Mouse (Mus musculus): ENCODE results near the gene Islr. TPM values are rescaled to one million over a fixed set of nuclear protein-coding genes. Genes with fewer than 3 reads are reported as not detected.

Gene Islr
- polyA plus RNA-seq, 1 experiment from 2014 or later = 13.5 TPM

GRCm38 (mm10) chr9:58116024-58116651 lies 88.0 kb downstream of the Islr start:
- DNase-seq (ENCODE audit: low spot score) (no peak), ATAC-seq (no peak)
- Histone ChIP-seq H3K4me1 (ENCODE audit: control insufficient read depth, insufficient read depth, low read length) (peaks cover 58% of the 10 kb centered on the region), H3K4me2 (ENCODE audit: low read length) (no peak overlapping the region), H3K4me3 (ENCODE audit: low read depth, low read length) (no peak overlapping the region), H3K9ac (ENCODE audit: low read length) (peak overlapping the region; percentile 13), H3K27me3 (replicated peaks; ENCODE audit: control insufficient read depth, insufficient read depth, low read length) (no peaks in the 10 kb centered on the region), H3K9me3 (replicated peaks; ENCODE audit: control insufficient read depth, low read length) (no peaks in the 10 kb centered on the region), H3K27ac (ENCODE audit: low read depth, low read length) (peak overlapping the region; percentile 99), H3K36me3 (ENCODE audit: control insufficient read depth, insufficient read depth, low read length) (no peaks in the 10 kb centered on the region)
- WGBS = 38% methylated on average over 6 of the region's 7 CpGs

- Histone ChIP-seq H3K27me3 (replicated peaks; ENCODE audit: control insufficient read depth, insufficient read depth, low read length) (no peaks in the 10 kb centered on the region), H3K27ac (ENCODE audit: low read depth, low read length) (peak overlapping the region; percentile 99), H3K9me3 (replicated peaks; ENCODE audit: control insufficient read depth, low read length) (no peaks in the 10 kb centered on the region), H3K36me3 (ENCODE audit: control insufficient read depth, insufficient read depth, low read length) (no peaks in the 10 kb centered on the region), H3K4me2 (ENCODE audit: low read length) (no peak overlapping the region), H3K9ac (ENCODE audit: low read length) (peak overlapping the region; percentile 13), H3K4me3 (ENCODE audit: low read depth, low read length) (no peak overlapping the region), H3K4me1 (ENCODE audit: control insufficient read depth, insufficient read depth, low read length) (peaks cover 66% of the 10 kb centered on the region)
- WGBS = 30% methylated on average over 7 of the region's 7 CpGs
- ATAC-seq = no peak
- DNase-seq (ENCODE audit: low spot score) = peak; percentile 77
Observed at GRCm38 (mm10) chr9:58115297-58115925, 88.7 kb downstream of the Islr start.

DNA sequence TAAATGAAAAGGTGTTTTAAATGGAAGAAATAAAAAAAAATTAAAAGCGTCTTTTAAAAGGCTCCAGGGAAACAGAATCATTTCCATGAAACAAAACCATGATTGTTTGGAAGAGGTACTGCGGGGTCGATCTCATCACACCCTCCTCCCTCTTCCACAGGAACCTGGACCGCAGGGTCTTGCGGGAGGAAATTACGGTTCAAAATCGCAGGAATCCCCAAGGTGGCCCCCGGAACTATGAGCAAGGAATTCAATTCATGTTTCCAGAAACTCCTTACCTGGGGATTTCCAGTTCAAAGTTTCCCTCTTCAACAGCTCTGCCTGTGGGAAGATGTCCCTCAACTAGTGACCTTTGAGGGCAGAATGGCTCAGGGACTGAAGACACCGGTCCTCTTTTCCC lies 90.1 kb downstream of the Islr start:
- WGBS = 2% methylated on average over 9 of the region's 9 CpGs
- Histone ChIP-seq H3K27ac (ENCODE audit: low read depth, low read length) (peak overlapping the region; percentile 99), H3K4me1 (ENCODE audit: control insufficient read depth, insufficient read depth, low read length) (peaks cover 69% of the 10 kb centered on the region), H3K9ac (ENCODE audit: low read length) (peak overlapping the region; percentile 61), H3K4me3 (ENCODE audit: low read depth, low read length) (no peak overlapping the region), H3K36me3 (ENCODE audit: control insufficient read depth, insufficient read depth, low read length) (no peaks in the 10 kb centered on the region), H3K9me3 (replicated peaks; ENCODE audit: control insufficient read depth, low read length) (no peaks in the 10 kb centered on the region), H3K4me2 (ENCODE audit: low read length) (peak overlapping the region; percentile 46), H3K27me3 (replicated peaks; ENCODE audit: control insufficient read depth, insufficient read depth, low read length) (no peaks in the 10 kb centered on the region)
- DNase-seq (ENCODE audit: low spot score) (no peak), ATAC-seq (no peak)

- DNase-seq (ENCODE audit: low spot score) = peak; percentile 75
- Histone ChIP-seq H3K27me3 (replicated peaks; ENCODE audit: control insufficient read depth, insufficient read depth, low read length) (no peaks in the 10 kb centered on the region), H3K36me3 (ENCODE audit: control insufficient read depth, insufficient read depth, low read length) (no peaks in the 10 kb centered on the region), H3K9me3 (replicated peaks; ENCODE audit: control insufficient read depth, low read length) (no peaks in the 10 kb centered on the region), H3K4me2 (ENCODE audit: low read length) (peak overlapping the region; percentile 46), H3K9ac (ENCODE audit: low read length) (peak overlapping the region; percentile 61), H3K27ac (ENCODE audit: low read depth, low read length) (peak overlapping the region; percentile 99), H3K4me1 (ENCODE audit: control insufficient read depth, insufficient read depth, low read length) (peaks cover 66% of the 10 kb centered on the region), H3K4me3 (ENCODE audit: low read depth, low read length) (peak overlapping the region; percentile 11; the same call in 1 of the 2 replicates)
- WGBS = under 1% methylated on average over 22 of the region's 22 CpGs
- peak; percentile 35 for ATAC-seq
Observed at GRCm38 (mm10) chr9:58113279-58113884, 90.7 kb downstream of the Islr start.

GRCm38 (mm10) chr9:58112866-58113278 lies 91.2 kb downstream of the Islr start:
- peaks cover 66% of the 10 kb centered on the region for H3K4me1 ChIP-seq (ENCODE audit: control insufficient read depth, insufficient read depth, low read length)
- peak; percentile 96 for DNase-seq (ENCODE audit: low spot score)
- H3K27me3 ChIP-seq (replicated peaks; ENCODE audit: control insufficient read depth, insufficient read depth, low read length) = no peaks in the 10 kb centered on the region
- 0% methylated on average over 6 of the region's 6 CpGs for WGBS
- H3K36me3 ChIP-seq (ENCODE audit: control insufficient read depth, insufficient read depth, low read length) = no peaks in the 10 kb centered on the region
- peak overlapping the region; percentile 11; the same call in 1 of the 2 replicates for H3K4me3 ChIP-seq (ENCODE audit: low read depth, low read length)
- H3K27ac ChIP-seq (ENCODE audit: low read depth, low read length) = peak overlapping the region; percentile 99
- H3K4me2 ChIP-seq (ENCODE audit: low read length) = peak overlapping the region; percentile 46
- no peaks in the 10 kb centered on the region for H3K9me3 ChIP-seq (replicated peaks; ENCODE audit: control insufficient read depth, low read length)
- peak; percentile 83 for ATAC-seq
- peak overlapping the region; percentile 61 for H3K9ac ChIP-seq (ENCODE audit: low read length)

DNA sequence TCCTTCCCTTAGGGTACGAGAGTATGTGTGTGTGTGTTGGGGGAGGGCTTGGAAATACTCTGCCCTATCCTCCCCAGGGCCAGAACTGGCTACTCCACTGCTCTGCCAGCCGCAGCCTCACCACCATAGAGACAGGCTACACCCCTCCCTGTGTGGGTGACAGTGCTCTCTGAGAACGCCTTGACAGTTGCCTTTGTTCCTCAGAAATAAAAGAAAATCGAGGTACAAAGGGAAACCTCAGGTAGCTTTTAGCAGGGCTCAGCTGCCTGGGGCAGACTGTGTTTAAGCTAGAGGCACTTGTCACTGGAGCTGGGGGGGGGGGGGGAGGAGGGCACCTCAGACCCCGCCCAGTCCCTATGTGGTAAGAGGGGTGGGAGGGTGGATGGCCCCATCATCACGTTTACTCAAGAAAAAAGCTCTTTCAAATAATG lies 91.8 kb downstream of the Islr start:
- Histone ChIP-seq H3K4me3 (ENCODE audit: low read depth, low read length) (no peak overlapping the region), H3K4me1 (ENCODE audit: control insufficient read depth, insufficient read depth, low read length) (peaks cover 68% of the 10 kb centered on the region), H3K27ac (ENCODE audit: low read depth, low read length) (peak overlapping the region; percentile 99), H3K9ac (ENCODE audit: low read length) (peak overlapping the region; percentile 40), H3K36me3 (ENCODE audit: control insufficient read depth, insufficient read depth, low read length) (no peaks in the 10 kb centered on the region), H3K4me2 (ENCODE audit: low read length) (peak overlapping the region; percentile 46), H3K9me3 (replicated peaks; ENCODE audit: control insufficient read depth, low read length) (no peaks in the 10 kb centered on the region), H3K27me3 (replicated peaks; ENCODE audit: control insufficient read depth, insufficient read depth, low read length) (no peaks in the 10 kb centered on the region)
- DNase-seq (ENCODE audit: low spot score) = peak; percentile 87
- ATAC-seq = peak; percentile 76
- under 1% methylated on average over 6 of the region's 6 CpGs for WGBS

DNA sequence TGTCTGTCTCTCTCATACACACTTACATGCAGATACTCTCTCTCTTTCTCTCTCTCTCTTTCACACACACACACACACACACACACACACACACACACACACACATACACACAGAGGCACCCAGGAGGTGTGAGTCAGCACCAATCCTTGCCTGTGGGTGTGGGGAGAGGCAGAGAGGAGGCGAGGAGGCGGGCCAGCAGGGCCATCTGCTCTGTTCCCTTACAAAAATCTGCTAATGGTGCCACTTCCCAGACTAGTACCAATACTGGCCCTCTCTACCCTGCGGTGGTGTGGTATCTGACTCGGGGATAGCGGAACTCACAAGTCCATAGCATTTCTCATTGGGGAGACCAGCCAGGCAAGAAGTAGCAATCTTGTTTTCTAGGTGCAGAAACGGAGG lies 92.7 kb downstream of the Islr start:
- no peak overlapping the region for H3K4me3 ChIP-seq (ENCODE audit: low read depth, low read length)
- peak; percentile 51 for ATAC-seq
- 34% methylated on average over 6 of the region's 6 CpGs for WGBS
- DNase-seq (ENCODE audit: low spot score) = peak; percentile 86
- H3K27me3 ChIP-seq (replicated peaks; ENCODE audit: control insufficient read depth, insufficient read depth, low read length) = no peaks in the 10 kb centered on the region
- H3K9ac ChIP-seq (ENCODE audit: low read length) = peak overlapping the region; percentile 40; the same call in 1 of the 2 replicates
- no peaks in the 10 kb centered on the region for H3K9me3 ChIP-seq (replicated peaks; ENCODE audit: control insufficient read depth, low read length)
- peak overlapping the region; percentile 46; the same call in 1 of the 2 replicates for H3K4me2 ChIP-seq (ENCODE audit: low read length)
- no peaks in the 10 kb centered on the region for H3K36me3 ChIP-seq (ENCODE audit: control insufficient read depth, insufficient read depth, low read length)
- peaks cover 62% of the 10 kb centered on the region for H3K4me1 ChIP-seq (ENCODE audit: control insufficient read depth, insufficient read depth, low read length)
- peak overlapping the region; percentile 99 for H3K27ac ChIP-seq (ENCODE audit: low read depth, low read length)

DNA sequence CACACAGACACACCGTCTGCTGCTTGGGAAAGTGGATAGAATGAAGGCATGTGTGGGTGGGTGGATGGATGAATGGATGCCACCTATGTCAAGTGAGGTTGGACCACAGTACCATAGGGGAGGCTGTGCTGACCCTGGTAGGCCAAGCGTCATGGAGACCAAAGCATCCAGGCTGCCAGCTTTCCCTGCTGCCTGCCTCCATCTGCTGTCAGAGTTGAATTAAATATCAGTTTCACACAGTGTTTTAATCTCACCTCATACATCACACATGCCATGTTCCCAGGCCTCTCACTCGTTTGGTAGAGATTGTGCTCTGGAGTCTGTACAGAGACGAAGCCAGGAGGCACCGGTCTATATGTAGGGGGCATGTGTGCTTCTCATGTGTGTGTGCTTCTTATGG lies 93.3 kb downstream of the Islr start:
- Histone ChIP-seq H3K4me2 (ENCODE audit: low read length) (no peak overlapping the region), H3K9me3 (replicated peaks; ENCODE audit: control insufficient read depth, low read length) (no peaks in the 10 kb centered on the region), H3K4me3 (ENCODE audit: low read depth, low read length) (no peak overlapping the region), H3K9ac (ENCODE audit: low read length) (no peak overlapping the region), H3K36me3 (ENCODE audit: control insufficient read depth, insufficient read depth, low read length) (no peaks in the 10 kb centered on the region), H3K27me3 (replicated peaks; ENCODE audit: control insufficient read depth, insufficient read depth, low read length) (no peaks in the 10 kb centered on the region), H3K27ac (ENCODE audit: low read depth, low read length) (peak overlapping the region; percentile 99), H3K4me1 (ENCODE audit: control insufficient read depth, insufficient read depth, low read length) (peaks cover 59% of the 10 kb centered on the region)
- ATAC-seq (no peak), DNase-seq (ENCODE audit: low spot score) (peak; percentile 65)
- WGBS = 52% methylated on average over 5 of the region's 5 CpGs

GRCm38 (mm10) chr9:58107494-58107893 lies 96.6 kb downstream of the Islr start:
- peaks cover 45% of the 10 kb centered on the region for H3K4me1 ChIP-seq (ENCODE audit: control insufficient read depth, insufficient read depth, low read length)
- H3K27me3 ChIP-seq (replicated peaks; ENCODE audit: control insufficient read depth, insufficient read depth, low read length) = no peaks in the 10 kb centered on the region
- H3K4me2 ChIP-seq (ENCODE audit: low read length) = no peak overlapping the region
- no peak overlapping the region for H3K9ac ChIP-seq (ENCODE audit: low read length)
- no peaks in the 10 kb centered on the region for H3K9me3 ChIP-seq (replicated peaks; ENCODE audit: control insufficient read depth, low read length)
- WGBS = 57% methylated on average over 5 of the region's 5 CpGs
- ATAC-seq (no peak), DNase-seq (ENCODE audit: low spot score) (no peak)
- peak overlapping the region; percentile 17; the same call in 1 of the 2 replicates for H3K27ac ChIP-seq (ENCODE audit: low read depth, low read length)
- no peaks in the 10 kb centered on the region for H3K36me3 ChIP-seq (ENCODE audit: control insufficient read depth, insufficient read depth, low read length)
- no peak overlapping the region for H3K4me3 ChIP-seq (ENCODE audit: low read depth, low read length)
